Mouse (Mus musculus) adrenal gland, adult 18-20 months (tissue): ENCODE measurements at regions not wholly inside any gene's neighbourhood (a gene's known extent, or its start where the extent isn't known, plus 50 kb on each side); places are given as distances from the start of the nearest gene placed in this dataset.

ENCODE experiments used
- DNase-seq, 2 experiments: peaks; one replicate each; pipeline ENCODE4 v3.0.0; 2021 to 2022; ENCODE audit warnings: low spot score in 2 of 2

GRCm38 (mm10) chr7:118042914-118043313 is 73.1 kb downstream of the Rps15a start:
- no peak for DNase-seq

GRCm38 (mm10) chr7:118039862-118040261 is 76.1 kb downstream of the Rps15a start:
- no peak for DNase-seq

- DNase-seq, result no peak
Measured at GRCm38 (mm10) chr7:118037062-118037461, 78.9 kb downstream of the Rps15a start.

- no peak for DNase-seq
Measured at GRCm38 (mm10) chr7:118026106-118026526, 89.9 kb downstream of the Rps15a start.

GRCm38 (mm10) chr7:118004620-118005019 is 111.4 kb downstream of the Rps15a start:
- no peak for DNase-seq

- DNase-seq, result no peak
Measured at GRCm38 (mm10) chr7:118001881-118002280, 114.1 kb downstream of the Rps15a start.

GRCm38 (mm10) chr7:118001121-118001520 is 114.9 kb downstream of the Rps15a start:
- DNase-seq, result peak; percentile 29 to 57

GRCm38 (mm10) chr7:117982177-117982576 is 133.8 kb downstream of the Rps15a start:
- DNase-seq, result no peak

- DNase-seq, result no peak
Measured at GRCm38 (mm10) chr7:117971176-117971575, 144.8 kb downstream of the Rps15a start.

- DNase-seq, result no peak
Measured at GRCm38 (mm10) chr7:117943435-117943834, 172.6 kb downstream of the Rps15a start.

GRCm38 (mm10) chr7:117939618-117940017 is 176.4 kb downstream of the Rps15a start:
- no peak for DNase-seq

- DNase-seq, result no peak
Measured at GRCm38 (mm10) chr7:117934908-117935307, 181.1 kb downstream of the Rps15a start.

- DNase-seq, result no peak
Measured at GRCm38 (mm10) chr7:117931234-117931895, 184.6 kb downstream of the Rps15a start.

- no peak for DNase-seq
Measured at GRCm38 (mm10) chr7:117930392-117930791, 185.6 kb downstream of the Rps15a start.

GRCm38 (mm10) chr7:117926396-117926795 is 189.6 kb downstream of the Rps15a start:
- no peak for DNase-seq

- DNase-seq, result no peak
Measured at GRCm38 (mm10) chr7:117922270-117922669, 193.7 kb downstream of the Rps15a start.

GRCm38 (mm10) chr7:117918206-117918995 is 197.6 kb downstream of the Rps15a start:
- DNase-seq, result no peak

GRCm38 (mm10) chr7:117916915-117917314 is 199.1 kb downstream of the Rps15a start:
- DNase-seq, result no peak

- no peak for DNase-seq
Measured at GRCm38 (mm10) chr7:117912453-117912852, 203.5 kb downstream of the Rps15a start.

- DNase-seq, result no peak
Measured at GRCm38 (mm10) chr7:117911062-117911461, 204.9 kb downstream of the Rps15a start.

GRCm38 (mm10) chr7:117896528-117896927 is 219.5 kb downstream of the Rps15a start:
- DNase-seq, result peak; percentile 3 to 19

- DNase-seq, result no peak
Measured at GRCm38 (mm10) chr7:117887288-117887687, 228.7 kb downstream of the Rps15a start.
